Mouse (Mus musculus) small intestine, adult 2 months (tissue): ENCODE data around the gene Aldh3b3.

ENCODE experiments used
- CTCF ChIP-seq: fragments of 200-500 bp; IDR thresholded peaks from 2 replicates; pipeline ENCODE4 v1.5.1; 2012; ENCODE audit warnings: low read depth, mild to moderate bottlenecking, control low read depth, inconsistent platforms, low read length, moderate library complexity, mixed read lengths; ENCODE audit not compliant: insufficient replicate concordance, insufficient read length; ENCODE audit errors: extremely low read depth
- POLR2A ChIP-seq: fragments of 200-500 bp; IDR thresholded peaks from 2 replicates; pipeline ENCODE4 v1.6.1; 2012; ENCODE audit warnings: low read depth, mild to moderate bottlenecking, control low read depth, inconsistent platforms, low read length, moderate library complexity

DNA sequence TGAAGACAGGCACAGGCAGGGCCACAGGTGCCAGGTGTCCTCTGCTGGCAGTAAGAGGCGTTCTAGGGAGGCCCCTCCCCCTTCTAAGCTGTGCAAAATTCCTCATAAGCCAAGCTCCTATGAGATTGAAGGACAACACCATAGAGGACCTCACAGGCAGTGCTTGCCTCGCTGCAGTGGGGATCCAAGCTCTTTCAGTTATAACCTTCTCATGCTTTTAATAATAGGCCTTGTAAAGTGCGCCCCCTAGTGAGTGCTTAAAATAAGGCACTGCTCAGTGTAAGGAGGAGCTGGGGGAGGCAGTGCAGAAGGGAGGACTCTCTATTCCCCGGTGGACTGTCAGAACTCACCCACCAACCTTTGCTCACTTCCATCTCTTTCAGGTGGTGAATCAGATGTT lies 21.9 kb downstream of the Aldh3b3 start:
- TF ChIP-seq CTCF (peak; percentile 78; the same call in 1 of the 2 replicates), POLR2A (no peak)
